Mouse (Mus musculus): ENCODE results near the gene Gm13083.
"Not testable (repeated sequence)": the region's sequence is repeated elsewhere in the genome, so short reads cannot be mapped to it uniquely, and the experiment has no call there.

- not testable (repeated sequence) for TF ChIP-seq CTCF, POLR2A (IDR thresholded peaks at IDR 0.05; ENCODE audit: extremely low read depth, insufficient read depth, low read length)
Observed at GRCm38 (mm10) chr4:143618101-143618500, 3.3 kb downstream of the Gm13083 start.

Data from cortical plate, adult 2 months (tissue).